Mouse (Mus musculus) central nervous system, embryonic 14 days (tissue): ENCODE results near the gene Srp68. TPM values are rescaled to one million over a fixed set of nuclear protein-coding genes. Genes with fewer than 3 reads are reported as not detected.

Experiments
- polyA plus RNA-seq: library from polyadenylated mRNA; depleted of rRNA; stranded (reverse); fragments of >200 nt; gene quantifications from 2 replicates; pipeline ENCODE4 v1.2.3, GENCODE M21; 2012; rRNA removed

Gene Srp68
- polyA plus RNA-seq, result 80.7 and 81.7 TPM in 2 replicates

DNA sequence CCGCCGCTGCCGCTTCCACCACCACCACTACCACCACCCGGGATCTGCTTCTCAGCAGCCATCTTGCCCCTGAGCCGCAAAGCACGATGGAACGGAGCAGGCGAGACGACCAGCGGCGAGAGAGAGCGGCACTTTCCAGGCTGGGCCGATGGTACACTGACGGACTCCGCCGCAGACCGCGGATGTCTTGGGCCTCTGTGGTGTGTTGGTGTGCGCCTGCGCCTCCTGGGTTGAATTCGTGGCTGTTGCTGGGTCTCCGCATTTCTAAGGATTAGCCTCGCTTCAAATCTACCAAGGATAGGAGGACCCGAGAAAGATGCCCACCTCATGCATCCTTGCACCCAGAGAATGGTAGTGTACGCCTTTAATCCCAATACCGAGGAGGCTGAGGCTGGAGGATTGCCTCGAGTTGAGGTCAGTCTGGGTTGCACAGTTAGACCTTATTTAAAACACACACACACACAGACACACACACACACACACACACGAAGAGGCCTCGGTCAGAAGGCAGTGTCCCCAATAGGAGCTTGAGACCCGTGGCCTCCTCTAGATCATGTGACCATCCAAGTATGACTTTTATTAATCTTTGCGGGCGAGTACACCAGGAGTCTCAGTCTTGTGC lies at the start of gene Srp68:
Gene Srp68, minus strand, starts transcription at position 173 of the 622 bp plus-strand sequence.

DNA sequence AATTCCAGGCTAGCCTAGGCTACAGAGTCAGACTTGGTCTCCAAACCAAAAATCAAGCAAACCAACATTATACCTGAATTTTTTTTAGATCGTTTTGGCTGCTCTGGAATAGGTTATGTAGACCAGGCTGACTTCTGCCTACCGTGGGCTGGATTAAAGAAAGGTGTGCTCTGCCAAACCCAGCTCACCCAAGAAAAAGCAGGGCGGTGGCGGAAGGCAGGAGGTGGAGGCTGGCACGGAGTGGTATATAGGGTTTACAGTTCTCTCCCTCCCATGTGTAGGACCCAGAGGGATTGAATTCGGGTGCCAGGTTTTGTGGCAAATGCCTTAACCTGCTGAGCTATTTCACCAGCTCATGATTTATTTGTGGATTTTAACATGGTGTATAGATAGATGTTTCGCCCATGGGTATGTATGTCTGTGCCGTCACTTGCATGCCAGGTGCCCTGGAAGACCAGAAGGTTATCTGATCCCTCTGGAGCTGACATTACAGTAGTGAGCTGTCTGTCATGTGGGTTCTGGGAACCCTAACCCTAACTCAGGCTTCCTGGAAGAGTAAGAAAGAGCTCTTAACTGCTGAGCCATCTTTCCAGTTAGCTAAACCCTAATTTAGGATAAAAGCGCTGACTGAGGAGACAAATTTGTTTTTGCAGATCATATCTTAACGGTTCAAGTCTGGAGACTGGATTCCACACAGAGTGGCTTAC lies 33.2 kb upstream of the Srp68 start, which contains the start of gene Exoc7:
Gene Exoc7, minus strand, starts transcription at position 215 of the 707 bp plus-strand sequence.

DNA sequence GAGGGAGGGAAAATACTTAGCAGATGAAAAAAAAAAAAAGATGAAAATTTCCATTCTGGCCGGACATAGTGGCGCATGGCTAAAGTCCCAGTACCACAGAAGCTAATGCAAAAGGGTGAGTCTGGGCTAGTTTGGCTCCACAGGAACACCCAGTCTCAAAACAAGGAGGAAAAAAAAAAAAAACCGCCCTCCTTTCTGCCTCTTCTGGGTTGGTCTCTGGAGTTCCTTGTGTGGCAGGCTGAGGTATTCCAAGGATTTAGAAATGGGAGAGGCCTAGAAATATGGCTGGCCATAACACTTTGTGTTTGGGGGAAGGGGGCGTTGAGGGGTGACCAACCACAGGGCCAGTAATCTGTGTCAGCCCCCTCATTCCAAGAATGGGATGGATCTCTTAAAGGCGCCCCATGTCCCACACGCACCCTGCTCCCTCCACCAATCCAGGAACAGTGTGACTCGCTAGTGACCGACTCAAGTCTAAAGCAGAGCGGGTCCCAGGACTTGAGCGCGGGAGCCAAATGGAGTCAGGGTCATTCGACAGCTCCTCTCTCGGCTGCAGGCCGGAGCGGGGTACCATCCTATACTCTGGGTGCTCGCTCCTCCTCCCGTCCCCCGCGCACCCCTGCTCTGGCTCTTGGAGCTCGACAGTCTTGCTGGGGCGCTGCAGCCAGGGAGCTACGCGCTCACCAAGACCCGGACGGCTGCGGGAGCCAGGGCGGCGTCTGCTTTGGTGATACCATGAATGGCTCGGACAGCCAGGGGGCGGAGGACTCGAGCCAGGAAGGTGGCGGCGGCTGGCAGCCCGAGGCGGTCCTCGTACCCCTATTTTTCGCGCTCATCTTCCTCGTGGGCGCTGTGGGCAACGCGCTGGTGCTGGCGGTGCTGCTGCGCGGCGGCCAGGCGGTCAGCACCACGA lies 7.0 kb upstream of the Srp68 start, which contains the start of gene Galr2:
Gene Galr2, plus strand, starts transcription at position 189 of the 913 bp plus-strand sequence.

DNA sequence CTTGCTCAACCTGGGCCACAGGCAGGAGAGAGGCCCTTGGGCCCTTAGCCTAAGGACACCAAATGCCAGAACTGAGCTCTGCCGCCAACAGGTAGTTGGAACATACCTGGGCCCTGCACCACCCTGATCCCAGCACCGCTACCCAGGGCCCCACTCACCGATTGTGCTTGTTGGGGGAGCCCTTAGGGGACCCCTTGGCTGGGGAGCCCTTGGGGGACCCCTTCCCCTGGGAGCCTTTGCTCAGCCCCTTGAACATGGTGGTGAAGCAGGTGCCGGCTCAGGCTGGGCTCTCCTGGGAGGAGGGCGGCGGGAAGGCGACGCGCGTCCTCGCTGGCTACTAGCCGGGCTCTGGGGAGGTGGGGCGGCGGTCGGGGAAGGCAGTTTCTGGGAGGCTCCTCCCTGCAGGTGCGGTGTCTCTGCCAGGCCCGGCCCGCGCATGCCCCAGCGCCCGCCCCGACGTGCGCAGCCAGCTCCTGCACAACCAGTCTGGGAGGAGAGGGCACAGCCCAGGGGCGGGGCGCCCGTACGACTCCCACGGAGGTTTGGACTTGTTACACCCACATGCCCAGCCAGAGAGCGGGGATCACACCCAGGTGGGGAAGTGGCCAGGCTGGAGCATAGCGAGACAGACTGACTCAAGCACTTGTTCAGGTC lies 36.1 kb downstream of the Srp68 start, which contains the start of gene Evpl:
Gene Evpl, minus strand, starts transcription at position 336 of the 654 bp plus-strand sequence.

DNA sequence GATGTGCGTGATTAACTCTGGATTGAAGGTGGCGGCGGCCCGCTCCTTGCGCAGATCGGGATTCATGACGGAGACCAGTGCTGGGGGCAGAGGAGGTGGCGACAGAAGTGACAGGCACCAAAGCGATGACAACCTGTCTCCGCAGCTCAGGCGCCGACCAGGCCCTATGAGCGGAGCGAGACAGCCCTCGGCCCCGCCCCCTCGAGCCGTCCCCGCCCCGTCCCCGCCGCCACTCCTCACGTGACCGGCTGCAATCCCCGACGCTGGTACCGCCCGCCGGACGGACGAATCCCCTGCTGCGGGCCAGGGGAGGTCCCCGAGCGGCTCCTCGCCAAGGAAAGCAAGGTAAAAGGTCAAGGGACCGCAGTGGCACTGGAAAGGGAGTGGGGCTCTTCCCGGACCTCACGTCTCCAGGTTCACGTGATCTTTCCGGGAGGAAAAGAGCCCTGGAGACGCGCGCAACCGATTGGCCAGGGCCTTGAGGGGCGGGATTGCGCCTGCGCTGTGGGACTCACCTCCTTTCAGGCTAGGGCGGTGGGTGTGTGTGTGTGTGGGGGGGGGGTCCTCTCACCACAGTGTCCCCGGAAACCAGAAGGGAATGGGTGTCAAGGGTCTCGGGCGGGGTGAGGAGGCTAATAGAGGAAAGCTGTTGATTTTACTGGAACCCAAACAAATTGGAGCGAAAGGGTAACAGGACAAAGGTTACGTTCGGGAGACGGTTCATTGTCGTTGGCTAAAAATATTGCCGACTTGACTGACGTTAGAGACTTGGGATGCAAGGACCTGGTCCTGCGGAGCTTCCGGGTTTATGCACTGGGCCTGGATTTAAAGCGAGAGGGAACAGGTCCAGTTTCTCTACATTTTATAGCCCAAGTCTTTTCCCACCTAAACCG lies 75.1 kb downstream of the Srp68 start, which contains the start of the genes Ten1 and Acox1:
Gene Ten1, plus strand, starts transcription at position 217 of the 893 bp plus-strand sequence.
Gene Acox1, minus strand, starts transcription at position 407 of the 893 bp plus-strand sequence.

Other genes starting within 250 kb of the Srp68 start
- gene H3f3b, start 246.3 kb downstream of the Srp68 start, polyA plus RNA-seq, result 1,147 and 1,200 TPM in 2 replicates
- gene Unk, start 243.9 kb downstream of the Srp68 start, polyA plus RNA-seq, result 70.9 and 74.5 TPM in 2 replicates
- 1.0 and 1.2 TPM in 2 replicates for gene Unc13d, start 196.3 kb downstream of the Srp68 start, polyA plus RNA-seq
- gene Wbp2, start 187.2 kb downstream of the Srp68 start, polyA plus RNA-seq, result 124 and 132 TPM in 2 replicates
- gene Trim47, start 147.0 kb downstream of the Srp68 start, polyA plus RNA-seq, result 4.3 and 7.9 TPM in 2 replicates
- gene Trim65, start 143.1 kb downstream of the Srp68 start, polyA plus RNA-seq, result 2.4 and 2.7 TPM in 2 replicates
- gene Mrpl38, start 135.3 kb downstream of the Srp68 start, polyA plus RNA-seq, result 49.6 and 52.6 TPM in 2 replicates
- 133 and 144 TPM in 2 replicates for gene Fbf1, start 106.1 kb downstream of the Srp68 start, polyA plus RNA-seq
- 52.9 and 56.6 TPM in 2 replicates for gene Ten1, start 75.4 kb downstream of the Srp68 start, polyA plus RNA-seq
- 61.4 and 65.4 TPM in 2 replicates for gene Acox1, start 75.2 kb downstream of the Srp68 start, polyA plus RNA-seq
- 0.39 and 1.1 TPM in 2 replicates for gene Evpl, start 36.1 kb downstream of the Srp68 start, polyA plus RNA-seq
- 0.12 and 0.24 TPM in 2 replicates for gene Galr2, start 6.7 kb upstream of the Srp68 start, polyA plus RNA-seq
- 88.3 and 89.3 TPM in 2 replicates for gene Exoc7, start 33.0 kb upstream of the Srp68 start, polyA plus RNA-seq
- gene Foxj1, start 61.2 kb upstream of the Srp68 start, polyA plus RNA-seq, result 17.2 and 18.3 TPM in 2 replicates
- 65.3 and 65.5 TPM in 2 replicates for gene Rnf157, start 138.8 kb upstream of the Srp68 start, polyA plus RNA-seq
- gene Ubald2, start 159.9 kb upstream of the Srp68 start, polyA plus RNA-seq, result 167 and 198 TPM in 2 replicates
- gene Qrich2, start 192.0 kb upstream of the Srp68 start, polyA plus RNA-seq, result 0.09 and 0.10 TPM in 2 replicates
- 115 and 129 TPM in 2 replicates for gene Prpsap1, start 220.0 kb upstream of the Srp68 start, polyA plus RNA-seq